Mouse (Mus musculus) midbrain, embryonic 12.5 days (tissue): ENCODE measurements around the gene Tmem126b. TPM values are rescaled to one million over a fixed set of nuclear protein-coding genes. Genes with fewer than 3 reads are reported as not detected.

Source experiments
- ATAC-seq: fragments of 200-750 bp; cut with Nextera tagmentation; 2 replicates; pipeline ENCODE4 v1.8.0; 2017; ENCODE audit warnings: low read depth, moderate TSS enrichment, moderate library complexity; ENCODE audit not compliant: low FRiP score
- H3K27ac ChIP-seq: fragments of 300-500 bp; sonication (generic); replicated peaks from 2 replicates; pipeline ENCODE4 v1.5.1; 2016; ENCODE audit warnings: mild to moderate bottlenecking
- H3K27me3 ChIP-seq: fragments of 300-500 bp; sonication (generic); 2 replicates; pipeline ENCODE4 v1.6.1; 2016; ENCODE audit warnings: mild to moderate bottlenecking
- H3K36me3 ChIP-seq: fragments of 300-500 bp; sonication (generic); 2 replicates; pipeline ENCODE4 v1.6.1; 2016
- H3K4me1 ChIP-seq: fragments of 300-500 bp; sonication (generic); 2 replicates; pipeline ENCODE4 v1.6.1; 2016
- H3K4me2 ChIP-seq: fragments of 300-500 bp; sonication (generic); replicated peaks from 2 replicates; pipeline ENCODE4 v1.6.1; 2016; ENCODE audit warnings: mild to moderate bottlenecking, moderate library complexity
- H3K4me3 ChIP-seq: fragments of 300-500 bp; sonication (generic); 2 replicates; pipeline ENCODE4 v1.5.1; 2016; ENCODE audit warnings: mild to moderate bottlenecking
- H3K9ac ChIP-seq: fragments of 300-500 bp; sonication (generic); replicated peaks from 2 replicates; pipeline ENCODE4 v1.6.1; 2016; ENCODE audit warnings: mild to moderate bottlenecking, moderate library complexity
- H3K9me3 ChIP-seq: fragments of 300-500 bp; sonication (generic); 2 replicates; pipeline ENCODE4 v1.6.1; 2016; ENCODE audit warnings: mild to moderate bottlenecking
- WGBS: fragments of 180-500 bp; shearing (Covaris S2); methylation state at CpG from one replicate; pipeline ENCODE4 v1.1.7; 2016; 5-methylcytosine and 5-hydroxymethylcytosine counted together
- polyA plus RNA-seq: library from polyadenylated mRNA; unstranded; fragments of >200 nt; fragmentation: Nextera tagmentation; extraction: Ambion mirVana; gene quantifications from 2 replicates; pipeline ENCODE4 v1.2.1, GENCODE M21; 2016

The Tmem126b gene
- polyA plus RNA-seq, 1 experiment from 2014 or later: 44.6 TPM

- Histone ChIP-seq H3K36me3 (peaks cover 26% of the 10 kb centered on the region), H3K9me3 (no peaks in the 10 kb centered on the region), H3K4me3 (peak overlapping the region; percentile 75), H3K27ac (0 out of 2 replicates have a peak overlapping the region, but pooled peaks have one; percentile 86), H3K4me1 (peaks cover 8% of the 10 kb centered on the region), H3K27me3 (peaks cover 4% of the 10 kb centered on the region; the same call in 1 of the 2 replicates), H3K4me2 (peak overlapping the region; percentile 60), H3K9ac (peak overlapping the region; percentile 71)
- no peak for ATAC-seq
- 43% methylated on average over 7 of the region's 7 CpGs for whole genome bisulfite sequencing
Observed at GRCm38 (mm10) chr7:90456149-90456844, 19.5 kb downstream of the Tmem126b start.

- Histone ChIP-seq H3K4me1 (peaks cover 6% of the 10 kb centered on the region; the same call in 1 of the 2 replicates), H3K4me3 (peak overlapping the region; percentile 96), H3K36me3 (peaks cover 7% of the 10 kb centered on the region; the same call in 1 of the 2 replicates), H3K9me3 (no peaks in the 10 kb centered on the region), H3K4me2 (peak overlapping the region; percentile 98), H3K9ac (peak overlapping the region; percentile 98), H3K27me3 (no peaks in the 10 kb centered on the region), H3K27ac (no peak overlapping the region)
- 0% methylated on average over 6 of the region's 6 CpGs for WGBS
- no peak for ATAC-seq
Observed at GRCm38 (mm10) chr7:90444206-90444605, 31.6 kb downstream of the Tmem126b start.

- Histone ChIP-seq H3K4me2 (peak overlapping the region; percentile 98), H3K9me3 (no peaks in the 10 kb centered on the region), H3K27me3 (no peaks in the 10 kb centered on the region), H3K4me3 (peak overlapping the region; percentile 96), H3K4me1 (peaks cover 6% of the 10 kb centered on the region; the same call in 1 of the 2 replicates), H3K36me3 (peaks cover 7% of the 10 kb centered on the region; the same call in 1 of the 2 replicates), H3K9ac (peak overlapping the region; percentile 98), H3K27ac (peak overlapping the region; percentile 99)
- peak; percentile 73 for ATAC-seq
- under 1% methylated on average over 113 of the region's 123 CpGs for WGBS
Observed at GRCm38 (mm10) chr7:90443101-90444091, 32.4 kb downstream of the Tmem126b start.

- ATAC-seq: peak; percentile 95
- H3K4me1 ChIP-seq: peaks cover 6% of the 10 kb centered on the region; the same call in 1 of the 2 replicates
- H3K9me3 ChIP-seq: no peaks in the 10 kb centered on the region
- peak within 1 kb of the TSS; percentile 96 for H3K4me3 ChIP-seq
- H3K36me3 ChIP-seq: peaks cover 5% of the 10 kb centered on the region; the same call in 1 of the 2 replicates
- H3K27me3 ChIP-seq: no peaks in the 10 kb centered on the region
- peak within 1 kb of the TSS; percentile 98 for H3K4me2 ChIP-seq
- WGBS: under 1% methylated on average over 54 of the region's 54 CpGs
- H3K27ac ChIP-seq: peak within 1 kb of the TSS; percentile 99
- H3K9ac ChIP-seq: peak within 1 kb of the TSS; percentile 98
Observed at GRCm38 (mm10) chr7:90442518-90443080, 33.2 kb downstream of the Tmem126b start, which contains the start of gene Crebzf. Gene Crebzf (plus strand): TSS chr7:90442729.

- Histone ChIP-seq H3K4me2 (peak overlapping the region; percentile 54), H3K27ac (peak overlapping the region; percentile 99), H3K27me3 (no peaks in the 10 kb centered on the region), H3K4me1 (peaks cover 6% of the 10 kb centered on the region; the same call in 1 of the 2 replicates), H3K36me3 (0 out of 2 replicates have a peak, but pooled peaks cover under 1% of the 10 kb centered on the region), H3K4me3 (peak overlapping the region; percentile 96), H3K9me3 (no peaks in the 10 kb centered on the region), H3K9ac (peak overlapping the region; percentile 37; the same call in 1 of the 2 replicates)
- 11% methylated on average over 4 of the region's 4 CpGs for WGBS
- ATAC-seq: peak; percentile 20
Observed at GRCm38 (mm10) chr7:90442070-90442469, 33.7 kb downstream of the Tmem126b start.

GRCm38 (mm10) chr7:90440044-90440443 is 35.8 kb downstream of the Tmem126b start:
- 90% methylated on average over 4 of the region's 4 CpGs for WGBS

GRCm38 (mm10) chr7:90432221-90432620 is 43.6 kb downstream of the Tmem126b start:
- Histone ChIP-seq H3K36me3 (no peaks in the 10 kb centered on the region), H3K9ac (no peak overlapping the region), H3K4me3 (no peak overlapping the region), H3K27me3 (peaks cover 1% of the 10 kb centered on the region; the same call in 1 of the 2 replicates), H3K4me1 (no peaks in the 10 kb centered on the region; the same call in 1 of the 2 replicates), H3K27ac (no peak overlapping the region), H3K4me2 (no peak overlapping the region), H3K9me3 (no peaks in the 10 kb centered on the region)
- ATAC-seq: no peak

More at GRCm38 (mm10) chr7:90440044-90440443, 35.8 kb downstream of the Tmem126b start:
- Histone ChIP-seq H3K36me3 (no peaks in the 10 kb centered on the region), H3K9me3 (no peaks in the 10 kb centered on the region), H3K27me3 (no peaks in the 10 kb centered on the region), H3K4me2 (no peak overlapping the region), H3K4me1 (0 out of 2 replicates have a peak, but pooled peaks cover 4% of the 10 kb centered on the region), H3K27ac (no peak overlapping the region), H3K9ac (no peak overlapping the region), H3K4me3 (no peak overlapping the region)
- ATAC-seq: no peak

- Histone ChIP-seq H3K36me3 (no peaks in the 10 kb centered on the region), H3K27ac (no peak overlapping the region), H3K27me3 (peaks cover 7% of the 10 kb centered on the region), H3K4me2 (peak overlapping the region; percentile 60), H3K4me3 (peak overlapping the region; percentile 38), H3K4me1 (peaks cover 7% of the 10 kb centered on the region), H3K9ac (0 out of 2 replicates have a peak overlapping the region, but pooled peaks have one; percentile 1), H3K9me3 (no peaks in the 10 kb centered on the region)
- WGBS: 70% methylated on average over 9 of the region's 9 CpGs
- no peak for ATAC-seq
Observed at GRCm38 (mm10) chr7:90427006-90427405, 48.8 kb downstream of the Tmem126b start.

GRCm38 (mm10) chr7:90426020-90427001 is 49.5 kb downstream of the Tmem126b start, which contains the start of gene Ccdc89:
Gene Ccdc89 (plus strand): TSS chr7:90426577.
- Histone ChIP-seq H3K9me3 (no peaks in the 10 kb centered on the region), H3K27me3 (peaks cover 7% of the 10 kb centered on the region), H3K4me1 (peaks cover 7% of the 10 kb centered on the region), H3K9ac (peak within 1 kb of the TSS; percentile 31), H3K36me3 (no peaks in the 10 kb centered on the region), H3K27ac (no peak within 1 kb of the TSS), H3K4me3 (peak within 1 kb of the TSS; percentile 38), H3K4me2 (peak within 1 kb of the TSS; percentile 60)
- WGBS: 19% methylated on average over 29 of the region's 29 CpGs
- peak; percentile 100 for ATAC-seq
